Mouse (Mus musculus) macrophage (primary cell): ENCODE data around the gene Sox10. TPM values are rescaled to one million over a fixed set of nuclear protein-coding genes. Genes with fewer than 3 reads are reported as not detected.

ENCODE experiments used
- H3K27ac ChIP-seq: fragments of 350-480 bp; formaldehyde crosslinking; 2 replicates; pipeline ENCODE4 v1.9.0; 2021
- H3K36me3 ChIP-seq: fragments of 350-480 bp; formaldehyde crosslinking; 2 replicates; pipeline ENCODE4 v1.9.0; 2021; ENCODE audit errors: inconsistent target
- H3K4me3 ChIP-seq: fragments of 350-480 bp; formaldehyde crosslinking; 2 replicates; pipeline ENCODE4 v1.9.0; 2021; ENCODE audit errors: inconsistent target
- H3K79me2 ChIP-seq: fragments of 350-480 bp; formaldehyde crosslinking; 2 replicates; pipeline ENCODE4 v1.9.0; 2021; ENCODE audit errors: inconsistent target
- WGBS: methylation state at CpG from one replicate; pipeline ENCODE4 v1.1.7; 2026; ENCODE audit warnings: inconsistent platforms; ENCODE audit not compliant: missing documents; 5-methylcytosine and 5-hydroxymethylcytosine counted together
- polyA plus RNA-seq: library from polyadenylated mRNA; stranded (reverse); fragments of 250-400 nt; gene quantifications from 3 replicates; pipeline ENCODE4 v1.2.4, GENCODE M21; 2018; ENCODE audit warnings: inconsistent platforms

The Sox10 gene
- polyA plus RNA-seq, 1 experiment from 2014 or later: not detected

DNA sequence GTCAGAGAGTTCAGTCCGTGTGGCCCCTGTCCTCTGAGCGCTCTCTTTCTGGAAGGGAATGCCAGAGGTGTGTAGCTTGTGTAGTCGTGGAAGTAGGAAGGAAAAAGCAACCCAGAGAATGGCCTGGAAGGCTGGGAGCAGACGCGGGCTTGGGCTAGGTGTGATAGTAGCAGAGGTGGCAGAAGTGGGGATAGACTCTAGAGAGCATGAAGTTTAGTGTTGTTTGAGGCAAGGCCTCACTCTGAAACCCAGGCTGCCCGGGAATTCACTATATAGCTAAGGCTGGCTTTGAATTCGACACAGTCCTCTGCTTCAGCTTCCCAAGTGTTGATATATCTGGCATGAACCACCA is 23.5 kb downstream of the Sox10 start:
- Histone ChIP-seq H3K4me3 (peak overlapping the region; percentile 97), H3K27ac (peak overlapping the region; percentile 42), H3K36me3 (peaks cover 23% of the 10 kb centered on the region; the same call in 1 of the 2 replicates), H3K79me2 (peaks cover 15% of the 10 kb centered on the region)
- 2% methylated on average over 7 of the region's 7 CpGs for WGBS

- WGBS: under 1% methylated on average over 57 of the region's 57 CpGs
These were observed 24.0 kb downstream of the Sox10 start, which contains the start of the genes Polr2f and 1700088E04Rik for GRCm38 (mm10) chr15:79140866-79141565. Polr2f (plus strand) TSS chr15:79141009. 1700088E04Rik (minus strand) TSS chr15:79141253.

DNA sequence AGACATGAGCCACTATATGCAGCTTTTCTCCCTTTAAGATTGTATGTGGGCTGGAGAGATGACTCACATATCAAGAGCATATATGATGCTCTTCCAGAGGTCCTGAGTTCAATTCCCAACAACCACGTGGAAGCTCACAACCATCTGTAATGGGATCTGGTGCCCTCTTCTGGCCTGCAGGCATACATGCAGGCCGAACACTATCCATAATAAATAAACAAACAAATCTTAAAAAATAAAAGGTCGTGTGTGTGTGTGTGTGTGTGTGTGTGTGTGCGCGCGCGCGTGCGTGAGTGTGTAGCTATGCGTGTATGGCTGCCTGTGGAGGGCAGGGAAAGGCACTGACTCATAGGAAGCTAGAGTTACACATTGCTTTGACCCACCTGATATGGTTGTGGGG is 25.4 kb downstream of the Sox10 start:
- no peak overlapping the region for H3K4me3 ChIP-seq
- 45% methylated on average over 9 of the region's 10 CpGs for WGBS
- H3K36me3 ChIP-seq: peaks cover 6% of the 10 kb centered on the region; the same call in 1 of the 2 replicates
- H3K79me2 ChIP-seq: peaks cover 15% of the 10 kb centered on the region
- H3K27ac ChIP-seq: no peak overlapping the region

More at GRCm38 (mm10) chr15:79140866-79141565, 24.0 kb downstream of the Sox10 start, which contains the start of the genes Polr2f and 1700088E04Rik:
- peak within 1 kb of the TSS; percentile 42 for H3K27ac ChIP-seq
- peaks cover 15% of the 10 kb centered on the region for H3K79me2 ChIP-seq
- peak within 1 kb of the TSS; percentile 97 for H3K4me3 ChIP-seq
- H3K36me3 ChIP-seq: peaks cover 17% of the 10 kb centered on the region; the same call in 1 of the 2 replicates

GRCm38 (mm10) chr15:79135783-79136575 is 29.1 kb downstream of the Sox10 start:
- WGBS: 79% methylated on average over 11 of the region's 11 CpGs
- no peaks in the 10 kb centered on the region for H3K79me2 ChIP-seq
- H3K4me3 ChIP-seq: no peak overlapping the region
- no peak overlapping the region for H3K27ac ChIP-seq
- H3K36me3 ChIP-seq: peaks cover 23% of the 10 kb centered on the region

DNA sequence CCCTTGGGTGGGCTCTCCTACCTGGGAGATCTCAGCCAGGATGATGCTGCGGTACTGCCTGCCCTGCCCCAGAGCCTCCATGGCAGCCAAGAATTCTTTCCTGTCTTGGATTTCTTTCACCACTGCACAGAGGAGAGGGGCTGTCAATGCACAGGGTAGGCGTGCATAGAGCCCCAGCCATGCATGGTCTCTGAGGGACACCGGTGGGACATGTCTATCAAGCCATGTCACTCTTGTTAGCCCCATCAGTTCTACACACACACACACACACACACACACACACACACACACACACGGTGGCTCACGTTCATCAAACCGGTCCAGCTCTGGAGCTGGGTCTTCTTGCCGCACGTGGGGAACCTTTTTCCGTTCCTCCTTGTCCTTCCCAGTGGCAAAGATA is 29.7 kb downstream of the Sox10 start:
- H3K36me3 ChIP-seq: peaks cover 30% of the 10 kb centered on the region
- no peak overlapping the region for H3K4me3 ChIP-seq
- no peaks in the 10 kb centered on the region for H3K79me2 ChIP-seq
- H3K27ac ChIP-seq: no peak overlapping the region
- 82% methylated on average over 9 of the region's 9 CpGs for WGBS

GRCm38 (mm10) chr15:79134496-79135270 is 30.4 kb downstream of the Sox10 start:
- Histone ChIP-seq H3K4me3 (no peak overlapping the region), H3K27ac (no peak overlapping the region), H3K36me3 (peaks cover 36% of the 10 kb centered on the region), H3K79me2 (no peaks in the 10 kb centered on the region)
- 94% methylated on average over 9 of the region's 9 CpGs for WGBS

DNA sequence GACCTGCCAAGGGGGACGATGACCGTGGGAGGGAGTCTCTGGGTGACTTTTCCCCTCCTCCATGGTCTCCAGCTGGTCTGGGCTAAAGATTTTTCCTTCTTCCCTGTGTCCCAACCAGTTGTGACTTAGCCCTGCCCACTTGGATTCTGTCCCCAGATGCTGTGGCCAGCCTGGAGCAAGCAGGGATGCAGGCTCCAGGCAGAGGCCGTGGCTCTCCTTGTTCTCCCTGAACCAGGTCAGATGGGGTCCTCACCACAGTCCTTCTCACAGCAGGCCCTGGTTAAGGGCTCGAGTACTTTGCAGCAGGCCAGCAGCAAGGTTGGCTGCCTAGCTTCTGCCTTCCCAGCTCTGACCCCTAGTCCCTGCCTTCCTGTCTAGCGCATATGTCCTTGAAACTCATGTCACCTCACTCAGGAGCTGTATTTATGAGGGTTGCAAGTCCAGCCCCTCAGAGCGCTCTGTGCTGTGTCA is 31.8 kb downstream of the Sox10 start:
- Histone ChIP-seq H3K4me3 (no peak overlapping the region), H3K79me2 (no peaks in the 10 kb centered on the region), H3K27ac (no peak overlapping the region), H3K36me3 (peaks cover 41% of the 10 kb centered on the region)
- WGBS: 97% methylated on average over 6 of the region's 6 CpGs

DNA sequence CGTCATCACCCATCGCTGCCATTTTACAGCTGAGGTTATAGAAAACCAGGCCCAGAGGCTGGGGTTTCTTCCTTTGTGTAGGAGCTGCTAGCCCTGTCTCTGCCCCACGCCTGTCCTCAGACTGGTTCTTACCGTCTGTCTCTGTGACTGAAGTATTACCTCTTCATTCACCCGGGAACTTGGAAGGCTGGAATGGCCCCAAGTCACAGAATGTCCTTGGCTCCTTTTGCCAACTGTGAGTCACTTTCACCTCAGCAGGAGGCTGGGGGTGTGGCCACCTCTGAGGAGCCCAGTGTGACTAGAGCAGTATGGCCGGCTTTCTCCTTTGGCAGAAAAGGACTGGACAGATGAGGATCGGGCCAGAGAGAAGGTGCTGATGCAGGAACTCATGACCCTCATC is 33.6 kb downstream of the Sox10 start:
- H3K27ac ChIP-seq: no peak overlapping the region
- H3K36me3 ChIP-seq: peaks cover 55% of the 10 kb centered on the region
- no peak overlapping the region for H3K4me3 ChIP-seq
- WGBS: 90% methylated on average over 7 of the region's 7 CpGs
- no peaks in the 10 kb centered on the region for H3K79me2 ChIP-seq

DNA sequence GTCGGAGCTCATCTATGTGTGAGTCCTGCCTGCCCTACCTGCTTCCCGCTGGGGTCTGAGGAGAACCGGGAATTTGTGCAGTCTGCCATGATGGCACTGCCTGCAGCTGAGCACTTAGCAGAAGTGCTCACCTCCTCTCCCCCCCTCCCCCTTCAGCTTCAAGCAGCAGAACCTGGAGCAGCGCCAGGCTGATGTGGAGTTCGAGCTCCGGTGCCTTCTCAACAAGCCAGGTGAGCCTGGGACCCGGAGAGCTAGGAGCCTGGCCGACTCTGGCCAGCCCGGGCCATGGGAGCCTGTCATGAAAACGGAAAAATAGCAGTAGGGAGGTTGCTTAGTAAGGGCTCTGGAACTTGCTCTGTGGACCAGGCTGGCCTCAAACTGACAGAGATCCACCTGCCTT is 34.3 kb downstream of the Sox10 start:
- H3K4me3 ChIP-seq: no peak overlapping the region
- no peak overlapping the region for H3K27ac ChIP-seq
- WGBS: 95% methylated on average over 9 of the region's 10 CpGs
- no peaks in the 10 kb centered on the region for H3K79me2 ChIP-seq
- peaks cover 56% of the 10 kb centered on the region for H3K36me3 ChIP-seq

- 92% methylated on average over 7 of the region's 7 CpGs for WGBS
- no peaks in the 10 kb centered on the region for H3K79me2 ChIP-seq
- H3K36me3 ChIP-seq: peaks cover 70% of the 10 kb centered on the region
These were observed 35.7 kb downstream of the Sox10 start for GRCm38 (mm10) chr15:79129311-79129710.

GRCm38 (mm10) chr15:79128208-79128607 is 36.8 kb downstream of the Sox10 start:
- Histone ChIP-seq H3K27ac (no peak overlapping the region), H3K36me3 (peaks cover 74% of the 10 kb centered on the region)

More at GRCm38 (mm10) chr15:79129311-79129710, 35.7 kb downstream of the Sox10 start:
- Histone ChIP-seq H3K27ac (no peak overlapping the region), H3K4me3 (no peak overlapping the region)

GRCm38 (mm10) chr15:79127101-79127500 is 37.9 kb downstream of the Sox10 start:
- no peak overlapping the region for H3K4me3 ChIP-seq
- no peak overlapping the region for H3K27ac ChIP-seq
- no peaks in the 10 kb centered on the region for H3K79me2 ChIP-seq
- peaks cover 73% of the 10 kb centered on the region for H3K36me3 ChIP-seq
- 96% methylated on average over 10 of the region's 12 CpGs for WGBS

More at GRCm38 (mm10) chr15:79128208-79128607, 36.8 kb downstream of the Sox10 start:
- Histone ChIP-seq H3K79me2 (no peaks in the 10 kb centered on the region), H3K4me3 (no peak overlapping the region)
- 93% methylated on average over 5 of the region's 5 CpGs for WGBS

- 79% methylated on average over 13 of the region's 13 CpGs for WGBS
- no peak overlapping the region for H3K27ac ChIP-seq
- no peaks in the 10 kb centered on the region for H3K79me2 ChIP-seq
- no peak overlapping the region for H3K4me3 ChIP-seq
- H3K36me3 ChIP-seq: peaks cover 69% of the 10 kb centered on the region
These were observed 38.7 kb downstream of the Sox10 start for GRCm38 (mm10) chr15:79126217-79126932.
